Mouse (Mus musculus) kidney, adult 2 months (tissue): ENCODE data around the gene Psmd9.

Experiments
- CTCF ChIP-seq: fragments of 200-500 bp; conservative IDR thresholded peaks from 2 replicates; pipeline ENCODE4 v1.5.1; 2011; ENCODE audit warnings: low read depth, mild to moderate bottlenecking, control low read depth, low read length, moderate library complexity, mixed read lengths; ENCODE audit not compliant: insufficient read depth, insufficient read length
- POLR2A ChIP-seq: fragments of 200-500 bp; IDR thresholded peaks from one replicate; pipeline ENCODE4 v1.6.1; 2011; ENCODE audit warnings: low read depth, low read length, control low read depth

DNA sequence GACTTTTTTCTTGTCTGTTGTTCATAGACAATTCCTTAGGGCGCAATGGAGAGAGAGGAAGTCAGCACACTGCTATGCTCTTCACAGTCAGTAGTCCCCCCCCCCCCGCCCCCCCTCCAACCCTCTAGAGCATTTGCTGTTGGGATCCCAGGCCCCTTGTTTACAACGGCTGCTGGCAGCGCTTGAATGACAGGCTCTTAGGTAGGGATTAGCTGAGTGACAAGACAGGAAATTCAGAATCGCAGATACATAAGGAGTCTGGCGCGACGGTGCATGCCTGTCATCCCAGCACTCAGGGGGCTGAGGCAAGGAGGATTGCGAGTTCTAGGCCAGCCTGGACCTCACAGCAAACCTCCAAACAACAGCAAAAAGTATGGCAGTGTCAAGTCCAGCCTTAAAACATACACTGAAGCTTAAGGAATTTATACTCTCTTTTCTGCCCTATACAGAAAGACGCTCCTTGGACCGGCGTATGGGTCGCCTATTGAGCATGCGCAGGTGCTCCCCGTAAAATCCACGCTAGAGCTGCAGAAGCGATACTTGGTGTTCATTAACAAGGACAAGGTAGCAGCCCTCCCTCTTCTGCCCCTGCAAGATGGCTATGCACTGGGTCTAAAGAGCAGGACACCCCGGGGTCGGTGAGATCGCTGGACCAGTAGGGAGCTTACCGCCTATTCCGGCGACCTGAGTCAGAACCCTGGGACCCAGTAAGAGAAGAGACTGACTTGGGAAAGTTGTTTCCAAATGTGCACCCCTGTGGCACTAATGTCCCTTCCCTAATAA, 128.0 kb downstream of the Psmd9 start:
- TF ChIP-seq POLR2A (no peak), CTCF (no peak)
